Mouse (Mus musculus) retina, postnatal 7 days (tissue): ENCODE measurements around the gene Ints6l.

Source experiments
- DNase-seq: peaks from one replicate; pipeline ENCODE4 v3.0.0-alpha.2; 2012; ENCODE audit warnings: low read depth, low spot score

Gene Ints6l

DNA sequence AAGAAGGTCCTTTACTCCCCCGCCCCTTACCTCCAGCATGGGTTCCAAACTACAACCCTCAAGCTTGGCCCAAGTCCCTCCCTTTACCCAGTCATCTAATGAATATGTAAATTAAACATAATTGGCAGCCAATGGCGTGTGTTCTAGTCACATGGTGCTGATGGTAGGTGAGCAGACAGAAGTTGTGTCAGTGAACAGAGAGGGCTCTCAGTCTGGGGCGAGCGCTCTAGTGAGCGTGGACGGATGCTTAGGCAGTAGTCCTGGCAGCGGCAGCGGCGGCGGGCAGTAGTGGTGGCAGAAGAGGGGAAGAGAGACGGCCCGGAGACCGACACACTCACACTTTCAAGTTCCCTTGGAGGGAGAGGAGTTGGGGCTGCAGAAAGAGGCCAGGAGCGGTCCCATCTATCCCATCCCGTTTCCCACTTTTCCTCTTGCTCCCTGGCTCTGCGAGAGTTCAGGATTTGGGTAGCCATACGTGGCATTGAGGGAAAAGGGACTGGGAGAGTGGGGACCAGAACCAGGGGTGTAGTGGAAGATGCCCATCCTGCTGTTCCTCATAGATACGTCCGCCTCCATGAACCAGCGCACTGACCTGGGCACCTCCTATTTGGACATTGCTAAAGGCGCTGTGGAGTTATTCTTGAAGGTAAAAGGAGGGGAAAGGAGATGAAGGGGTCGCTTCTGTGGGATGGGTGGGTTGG, at the start of gene Ints6l:
Ints6l (plus strand) TSS at position 187 of the 701 bp plus-strand sequence.
- peak; percentile 36 for DNase-seq

DNA sequence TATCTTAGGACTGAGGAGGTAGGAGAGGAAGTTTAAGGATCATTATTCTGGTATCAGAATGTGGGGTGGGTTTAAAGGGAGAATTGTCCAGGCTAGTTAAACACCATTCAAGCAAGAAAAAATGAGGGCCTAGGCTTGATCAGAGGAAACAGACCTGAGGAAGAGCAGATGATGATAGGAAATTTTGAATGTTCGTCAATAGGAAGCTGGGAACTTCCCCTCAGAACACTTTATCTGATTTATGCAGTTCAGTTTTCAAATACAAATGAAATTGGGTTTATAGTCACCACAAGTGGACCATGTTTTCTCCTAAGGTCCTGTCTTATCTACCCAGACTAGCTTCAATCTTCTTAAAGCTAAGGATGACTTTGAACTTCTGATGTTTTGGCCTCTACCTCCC, 49.2 kb upstream of the Ints6l start:
- DNase-seq: no peak

DNA sequence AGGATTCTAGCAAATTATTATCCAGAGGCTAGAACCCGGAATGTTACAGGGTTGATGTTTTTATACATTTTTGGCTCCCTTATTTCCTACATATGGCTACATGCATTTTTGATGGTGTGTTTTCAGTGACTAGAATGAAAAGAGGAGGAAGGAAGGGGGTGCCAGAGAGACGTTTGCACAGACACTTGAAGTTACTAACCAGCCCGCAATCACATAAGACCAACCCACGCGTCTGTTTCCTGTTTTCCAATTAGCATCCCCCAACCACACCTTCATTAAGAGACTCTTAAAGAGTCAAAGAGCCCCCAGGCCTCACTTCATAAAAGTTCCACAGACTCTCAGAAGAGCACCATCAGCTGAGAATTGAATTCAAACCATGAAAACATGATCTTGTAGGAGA, 48.5 kb upstream of the Ints6l start:
- DNase-seq: no peak

DNA sequence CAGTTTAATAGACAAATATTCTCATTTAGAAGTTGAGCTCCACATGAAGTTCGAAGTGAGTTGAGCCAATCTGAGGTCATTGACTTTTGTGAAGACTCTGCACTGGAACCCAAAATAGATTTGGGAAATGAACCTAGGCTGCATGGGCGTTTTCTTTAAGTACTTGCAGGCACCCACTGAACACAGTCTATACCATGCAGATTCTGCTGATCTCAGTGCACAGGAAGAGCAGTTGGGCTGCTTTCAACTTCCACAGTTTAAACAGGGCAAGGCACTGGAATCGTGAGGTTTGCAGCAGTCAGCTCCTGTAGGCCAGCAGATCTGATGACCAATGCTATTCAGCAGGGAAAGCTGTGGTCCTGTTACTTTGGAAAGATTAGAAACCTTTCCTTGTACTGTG, 38.4 kb upstream of the Ints6l start:
- no peak for DNase-seq

DNA sequence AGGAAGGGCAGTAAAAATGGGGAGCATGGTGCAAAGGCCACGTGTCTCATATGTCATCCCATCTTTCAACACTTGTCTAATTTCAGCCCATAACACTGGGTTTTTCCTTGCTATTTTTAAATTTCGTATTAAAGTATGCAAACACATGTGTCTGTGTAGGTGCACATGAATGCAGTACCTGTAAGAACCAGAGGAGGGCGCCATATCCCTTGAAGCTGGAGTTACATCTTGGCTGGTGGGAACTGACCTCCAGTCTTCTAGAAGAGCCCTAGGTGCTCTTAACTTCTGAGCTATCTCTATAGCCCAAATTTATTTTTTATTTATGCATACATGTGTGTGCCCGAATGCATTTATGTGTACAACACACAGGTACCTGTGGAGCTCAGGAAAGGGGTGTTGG, 37.1 kb upstream of the Ints6l start:
- DNase-seq: no peak

DNA sequence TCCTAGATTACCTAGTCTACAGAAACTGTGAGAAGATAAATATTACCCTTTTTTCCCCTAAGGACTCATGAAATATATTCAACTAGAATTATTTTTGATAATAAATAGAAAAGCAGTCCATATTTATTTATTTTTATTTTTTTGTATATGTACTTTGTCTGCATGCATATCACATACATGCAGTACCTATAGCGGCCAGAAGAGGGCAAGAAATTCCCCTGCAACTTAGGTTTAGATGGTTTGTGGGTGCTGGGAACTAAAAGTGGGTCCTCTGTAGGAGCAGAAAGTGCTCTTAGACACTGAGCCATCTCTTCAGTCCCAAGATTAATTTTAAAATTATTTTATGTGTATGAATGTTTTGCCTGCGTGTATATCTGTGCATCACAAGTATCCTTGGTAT, 24.1 kb upstream of the Ints6l start:
- no peak for DNase-seq

DNA sequence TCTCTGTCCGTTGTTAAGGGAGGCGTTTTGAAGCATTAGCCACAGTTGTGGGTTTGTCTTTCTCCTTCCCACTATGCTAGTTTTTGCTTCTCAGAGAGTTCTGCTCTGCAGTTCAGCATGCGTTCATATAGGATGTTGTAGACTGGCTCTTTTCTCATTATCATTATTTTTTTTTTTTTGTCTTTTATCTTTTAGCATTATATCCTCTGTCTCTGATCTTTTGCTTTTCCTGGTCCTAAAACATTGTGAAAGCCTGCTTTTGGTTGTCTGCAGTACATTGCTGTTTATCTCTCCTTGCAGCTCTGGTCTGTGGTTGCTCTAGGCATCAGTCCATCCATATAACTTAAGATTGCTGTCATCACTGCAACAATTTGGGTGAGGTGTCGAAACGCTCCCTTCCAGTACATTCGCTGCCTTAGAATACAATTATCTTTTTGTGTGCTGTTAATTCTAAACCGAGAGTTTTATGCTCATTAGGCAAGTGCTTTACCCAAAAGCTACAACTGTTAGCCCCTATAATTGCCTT, 18.8 kb upstream of the Ints6l start:
- DNase-seq: no peak

DNA sequence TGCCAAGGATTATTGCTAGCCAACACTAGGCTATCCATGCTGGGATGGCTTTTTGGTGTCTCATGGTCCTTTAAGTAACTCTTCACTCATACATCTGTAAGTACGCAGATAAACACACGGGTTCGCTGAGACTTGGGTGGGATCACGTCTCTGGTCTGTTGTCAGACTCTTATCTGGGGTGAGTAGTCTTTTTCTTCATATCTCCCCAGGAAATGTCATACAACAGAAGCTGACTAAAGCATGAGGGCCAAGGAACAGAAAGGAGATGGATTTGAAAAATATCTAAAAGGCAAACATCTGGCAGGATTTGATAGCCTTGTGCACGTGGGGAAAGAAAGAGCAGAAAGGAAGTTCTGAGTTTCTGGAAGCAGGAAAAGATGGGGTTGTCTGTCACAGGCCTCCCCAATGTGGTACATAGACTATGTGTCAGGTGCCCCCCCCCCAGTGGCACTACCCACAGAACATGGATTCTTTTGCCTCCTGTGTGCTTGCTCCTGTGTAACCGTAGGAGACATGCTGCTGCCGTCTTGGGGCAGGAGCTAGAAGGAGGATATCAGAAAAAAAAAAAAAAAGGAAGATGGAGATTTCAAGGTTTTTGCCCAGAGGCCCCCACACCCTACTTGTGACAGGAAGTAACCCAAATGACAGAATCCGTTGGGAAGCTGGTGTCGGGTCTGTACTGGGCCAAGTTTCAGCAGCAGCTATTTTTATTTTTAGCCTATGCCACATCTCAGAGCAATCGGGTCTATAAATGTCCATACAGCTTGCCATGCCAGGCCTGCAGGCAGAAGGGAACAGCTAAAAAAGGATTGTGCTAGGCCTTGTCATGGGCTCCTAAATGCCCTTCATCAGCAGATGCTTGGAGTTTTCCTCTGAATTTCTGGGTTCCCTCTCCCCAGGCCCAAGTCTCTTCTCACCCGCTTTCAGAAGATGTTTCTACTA, 7.9 kb upstream of the Ints6l start:
- DNase-seq: no peak

DNA sequence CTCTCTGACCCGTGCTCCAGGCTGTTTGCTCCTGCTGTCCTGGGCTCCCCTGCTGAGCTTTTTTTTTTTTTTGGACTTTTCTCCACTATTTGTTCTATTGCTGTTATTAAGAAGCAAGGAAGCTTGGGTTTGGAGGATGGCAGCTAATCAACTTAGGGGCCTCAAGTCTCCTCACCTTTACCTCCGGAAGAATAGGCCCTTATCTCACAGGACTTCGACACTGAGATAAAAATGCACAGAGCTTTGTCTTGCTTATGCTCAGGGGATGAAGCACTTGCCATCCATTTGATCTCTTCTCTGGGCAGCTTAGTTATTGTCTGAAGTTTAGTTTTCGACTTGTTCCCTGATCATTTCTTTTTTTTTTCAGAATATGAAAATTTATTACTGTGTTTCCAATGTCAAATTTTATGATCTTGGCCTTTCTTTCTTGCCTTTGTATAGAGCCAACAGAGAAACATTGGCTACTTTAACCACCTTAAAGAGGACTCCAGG, 7.1 kb upstream of the Ints6l start, which contains the start of gene Gm2174:
Gm2174 (plus strand) TSS at position 442 of the 492 bp plus-strand sequence.
- DNase-seq: no peak

DNA sequence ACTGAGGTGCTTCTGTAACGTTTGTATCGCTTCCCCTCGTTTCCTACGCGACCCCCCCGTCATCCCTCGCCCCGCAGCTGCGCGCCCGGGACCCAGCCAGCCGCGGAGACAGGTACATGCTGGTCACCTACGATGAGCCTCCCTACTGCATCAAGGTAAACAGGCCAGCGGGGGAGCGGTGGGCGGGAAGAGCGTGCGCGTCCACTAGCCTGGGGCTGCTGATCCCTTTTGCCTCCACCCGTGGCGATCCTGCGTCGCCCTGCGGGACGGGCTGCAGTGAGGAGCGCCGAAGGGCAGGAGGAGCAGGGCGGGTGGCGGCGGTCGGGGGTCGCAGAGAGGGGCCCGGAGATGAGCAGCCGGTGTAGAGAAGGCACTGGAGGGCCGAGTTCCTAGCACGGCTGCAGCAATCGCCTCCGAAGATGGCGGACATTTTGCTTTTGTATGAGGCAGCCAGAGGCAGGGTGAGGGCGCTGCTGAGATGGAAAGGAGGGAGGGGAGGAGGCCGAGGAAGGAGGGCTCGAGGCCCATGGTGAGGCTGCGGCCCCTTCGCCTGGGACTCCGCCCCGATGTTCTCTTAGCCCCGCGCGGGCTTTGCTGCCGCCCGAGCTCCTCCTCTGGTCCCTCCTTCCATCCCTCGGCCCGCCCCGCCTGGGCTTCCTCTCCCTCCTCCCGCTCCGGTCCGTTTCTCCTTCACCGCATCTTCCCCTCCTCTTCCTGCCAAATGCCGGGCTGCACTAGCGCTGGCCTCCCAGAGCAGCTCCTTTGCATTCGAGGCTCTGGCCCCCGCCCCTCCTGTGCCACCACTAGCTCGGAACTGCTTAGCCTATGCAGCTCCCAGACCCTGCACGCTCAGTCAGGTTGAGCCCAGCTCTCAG, 952 bp downstream of the Ints6l start:
- peak; percentile 69 for DNase-seq

DNA sequence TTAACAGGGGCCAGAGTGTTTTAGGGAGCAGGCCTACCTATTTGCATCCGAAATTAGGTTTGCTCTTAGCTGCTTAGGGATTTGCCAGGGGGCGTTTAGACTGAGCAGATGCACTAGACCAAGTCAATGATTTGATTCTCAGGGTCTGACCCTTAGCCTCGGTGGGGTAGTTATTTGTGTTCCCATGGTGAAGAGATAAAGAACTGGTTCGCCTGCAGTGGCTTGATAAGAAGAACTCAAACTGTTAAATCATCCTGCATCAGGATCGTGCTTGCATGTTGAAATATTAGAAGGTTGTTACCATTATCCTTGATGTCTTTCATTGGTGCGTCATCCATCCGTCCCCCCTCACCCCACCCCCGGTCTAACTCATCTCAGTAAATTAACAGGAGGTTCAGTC, 1.7 kb downstream of the Ints6l start:
- peak; percentile 0 for DNase-seq

DNA sequence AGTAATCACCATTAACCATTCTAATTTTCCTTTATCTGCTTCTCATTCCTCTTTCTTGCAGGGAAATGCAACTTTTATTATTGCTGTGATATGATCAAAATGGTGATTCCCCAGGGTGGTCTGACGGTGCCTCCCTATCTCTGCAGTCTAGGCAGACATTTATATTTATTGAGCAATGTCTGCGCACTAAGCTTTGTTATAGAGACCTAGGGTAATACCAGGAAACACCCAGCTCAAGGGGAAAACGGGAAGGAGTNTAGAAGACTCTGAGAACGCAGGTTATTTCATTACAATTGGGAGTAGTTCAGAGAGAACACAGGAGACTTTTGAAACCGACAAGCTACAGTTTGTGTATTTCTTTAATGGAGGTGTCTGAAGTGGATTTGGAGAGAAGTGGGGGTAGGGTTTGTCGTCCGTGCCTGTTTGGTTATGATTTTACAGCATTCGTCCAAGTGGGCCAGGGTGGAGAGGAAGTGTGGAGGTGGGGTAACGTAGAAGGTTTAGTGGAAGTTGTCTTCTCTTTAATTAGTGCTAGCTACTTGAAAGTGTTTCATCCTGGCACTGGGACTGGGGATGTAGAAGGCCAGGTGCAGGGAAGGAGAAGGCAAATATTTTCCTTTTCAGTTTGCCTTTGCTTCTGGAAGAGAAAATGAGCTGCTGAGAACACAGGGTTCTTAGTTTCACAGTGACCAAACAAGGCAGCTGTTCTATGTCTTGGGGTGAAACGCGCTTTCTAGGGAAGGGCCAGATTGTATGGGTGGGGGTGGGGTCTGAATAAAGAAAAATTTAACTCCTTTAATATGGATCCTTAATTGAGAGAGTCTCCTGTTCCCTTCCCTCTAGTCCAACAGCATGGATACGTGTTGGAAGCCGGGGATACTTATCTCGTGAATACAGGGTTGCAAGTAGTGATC, 7.6 kb downstream of the Ints6l start:
- DNase-seq: no peak

DNA sequence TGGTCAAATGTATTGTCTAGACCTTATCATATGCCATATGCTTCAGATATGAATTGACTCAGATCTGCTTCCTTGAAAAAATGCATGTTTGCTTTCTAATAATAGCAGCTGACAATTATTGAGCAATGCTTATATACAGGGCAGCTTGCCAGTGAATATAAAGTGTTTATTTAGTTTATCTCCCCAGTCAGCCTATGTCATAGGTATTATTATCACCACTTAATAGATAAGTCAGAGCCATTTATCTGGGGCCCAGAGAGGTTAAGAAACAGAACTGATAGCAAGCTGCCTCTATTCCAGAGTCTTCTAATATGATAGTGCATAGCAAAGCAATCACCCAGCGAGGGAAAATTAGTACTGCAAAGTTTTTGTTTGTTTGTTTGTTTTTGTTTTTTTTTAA, 10.2 kb downstream of the Ints6l start:
- DNase-seq: no peak

DNA sequence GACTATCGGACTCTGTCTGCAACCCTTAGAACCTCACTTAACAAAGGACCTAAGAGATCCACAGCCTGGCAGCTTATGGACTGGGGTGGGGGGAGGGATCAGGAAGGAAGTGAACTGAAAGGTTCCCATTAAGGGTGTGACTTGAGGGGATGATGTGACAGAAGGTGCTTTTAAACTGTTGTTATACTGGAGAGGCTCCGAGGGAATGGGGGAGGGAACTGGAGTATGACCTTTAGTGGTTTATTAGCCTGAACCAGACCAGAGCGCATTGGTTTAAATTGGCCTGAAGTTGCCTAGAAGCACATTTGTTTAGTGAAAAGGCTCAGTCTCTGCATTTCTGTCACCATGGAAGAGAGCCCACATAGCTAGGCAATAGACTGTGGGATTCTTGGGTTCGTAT, 13.0 kb downstream of the Ints6l start:
- DNase-seq: no peak

DNA sequence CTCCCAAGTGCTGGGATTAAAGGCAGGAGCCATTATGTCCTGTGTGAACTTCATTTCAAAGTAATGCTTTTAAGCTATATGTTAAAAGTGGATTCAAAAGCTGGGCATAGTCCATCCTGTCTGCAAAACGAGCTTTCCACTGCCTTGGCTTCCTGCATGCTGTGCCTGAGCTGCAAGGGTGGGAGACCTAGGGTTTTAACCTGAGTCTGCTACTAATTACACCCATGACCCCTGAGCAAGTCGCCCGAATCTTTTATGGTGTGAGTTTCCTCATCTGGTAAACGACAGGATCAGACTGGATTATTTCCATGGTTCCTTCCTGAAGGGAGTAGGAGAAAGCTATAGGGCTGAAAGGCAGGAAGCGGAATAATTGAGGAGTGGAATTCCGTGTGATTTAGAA, 13.8 kb downstream of the Ints6l start:
- no peak for DNase-seq

DNA sequence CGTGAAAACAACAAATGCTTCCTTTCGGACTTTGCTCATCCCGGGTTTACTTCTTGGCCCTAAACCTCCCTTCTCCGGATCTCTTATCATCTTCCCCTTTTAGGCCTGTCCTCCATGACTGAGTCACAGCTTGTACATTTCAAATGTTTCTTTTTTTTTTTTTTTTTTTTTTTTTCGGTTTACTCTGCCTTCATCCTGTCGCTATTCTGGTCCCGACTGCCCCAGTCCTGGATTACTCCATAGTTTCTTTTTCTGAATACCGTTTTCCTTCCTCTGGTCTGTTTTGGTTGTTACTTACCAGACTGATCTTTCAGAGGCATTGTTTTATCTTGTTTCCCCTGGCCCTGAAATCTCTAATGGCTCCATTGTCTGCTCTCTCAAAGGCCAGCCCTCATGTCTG, 19.4 kb downstream of the Ints6l start:
- no peak for DNase-seq

DNA sequence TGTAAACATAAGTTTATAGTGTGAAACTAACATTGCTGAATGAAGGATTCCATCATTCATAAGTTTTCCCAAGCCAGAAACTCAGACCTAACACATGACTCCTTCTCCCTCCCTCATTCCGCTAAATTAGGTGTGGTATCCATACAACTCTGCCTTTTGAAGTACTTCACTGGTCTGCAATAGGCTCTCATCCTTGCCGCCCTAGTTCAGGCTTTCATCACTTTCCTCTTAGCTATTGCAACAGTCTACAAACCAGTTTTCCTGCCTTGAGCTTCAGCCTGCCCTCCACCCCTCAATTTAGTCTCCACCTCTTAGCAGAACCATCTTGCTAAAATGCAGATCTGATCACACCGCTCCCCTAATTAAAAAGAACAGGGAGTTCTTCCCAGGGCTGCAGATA, 22.9 kb downstream of the Ints6l start:
- no peak for DNase-seq

DNA sequence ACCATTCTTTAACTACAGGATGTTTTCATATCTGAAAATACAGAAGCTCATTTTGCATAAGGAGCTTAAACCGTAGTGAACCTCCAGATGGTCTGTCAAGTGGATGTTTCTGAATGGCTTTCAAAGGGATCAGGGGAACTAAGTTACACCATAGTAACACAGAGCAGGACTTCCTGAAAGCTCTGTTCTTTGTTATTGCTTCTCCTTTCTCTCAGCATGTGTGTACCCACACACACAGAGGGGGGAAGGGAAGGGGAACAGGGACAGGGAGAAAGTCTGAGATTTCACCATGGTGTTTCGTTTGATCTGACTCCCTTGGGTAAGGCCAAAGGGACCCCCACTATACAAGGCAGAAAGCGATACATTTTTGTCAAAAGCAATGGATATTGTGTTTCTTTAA, 27.2 kb downstream of the Ints6l start:
- DNase-seq: no peak

DNA sequence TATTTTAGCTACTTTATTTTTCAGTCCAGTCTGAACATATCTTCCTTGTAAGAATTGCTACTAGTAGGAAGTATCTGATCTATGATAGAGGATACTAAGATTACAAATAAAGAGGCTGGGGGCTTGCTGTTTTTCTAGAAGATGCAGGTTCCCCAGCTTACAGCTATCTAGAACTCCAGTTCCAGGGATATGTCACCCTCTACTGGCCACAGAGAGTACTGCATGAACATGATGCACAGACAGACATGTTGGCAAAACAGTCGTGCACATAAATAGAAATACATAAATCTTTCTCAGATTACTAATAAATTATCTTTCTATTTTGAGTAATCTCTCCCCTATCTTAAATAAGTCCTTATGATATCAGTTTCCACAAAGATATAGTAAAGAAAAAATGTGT, 35.1 kb downstream of the Ints6l start:
- peak; percentile 54 for DNase-seq

DNA sequence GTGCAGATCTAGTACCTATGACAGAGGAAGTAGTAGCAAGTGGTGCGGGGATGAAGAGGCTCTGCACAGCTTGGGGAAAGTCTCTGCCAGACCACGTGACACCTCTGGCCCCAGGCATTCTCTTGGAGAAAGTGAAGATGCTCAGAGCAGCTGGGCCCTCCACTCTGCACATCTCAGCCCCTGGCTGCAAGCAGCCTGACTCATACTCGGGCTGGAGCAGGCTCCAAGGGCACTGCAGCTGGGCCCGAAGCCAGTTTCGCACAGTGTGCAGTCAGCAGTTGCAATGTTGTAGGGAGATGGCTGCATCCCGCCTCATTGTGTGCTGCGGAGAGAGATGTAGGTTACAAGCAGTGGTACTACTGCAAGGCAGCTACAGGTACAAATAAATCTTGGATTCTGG, 42.6 kb downstream of the Ints6l start:
- DNase-seq: no peak
